Comparison of ENCODE assay signal across 11 mouse cellular contexts in the genomic region with DNA sequence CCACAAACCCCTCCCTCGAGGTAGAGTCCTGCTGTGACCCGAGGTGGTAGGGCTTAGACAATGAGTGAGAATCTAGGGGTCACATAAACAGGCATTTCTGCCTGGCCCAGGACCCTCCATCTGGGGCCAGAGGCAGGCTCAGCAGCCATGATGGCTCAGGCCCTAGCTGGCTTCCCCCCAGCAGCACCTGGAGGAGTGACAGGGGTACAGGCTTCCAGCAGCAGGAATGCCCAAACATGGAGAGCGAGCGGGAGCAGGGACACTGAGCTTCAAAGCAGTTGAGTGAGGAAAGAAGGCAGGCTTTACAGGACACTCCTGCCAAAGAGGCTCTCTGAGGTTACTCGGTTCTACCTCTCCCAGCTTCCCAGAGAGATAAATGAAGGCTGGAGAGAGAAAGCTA. TPM values are rescaled to one million over a fixed set of nuclear protein-coding genes. Genes with fewer than 3 reads are reported as not detected.
A peak's percentile ranks its signal among the peaks of the same experiment; 100 is the strongest.
DNase-seq lines count a peak whose midpoint lies in the region; ATAC-seq and TF ChIP-seq lines count a peak whose summit lies in the region.
"Had no signal": no experiment of that assay in that cellular context is flagged by ENCODE, and none has a peak within 500 bp of the region (broad histone marks: within the 10 kb centered on the region; RNA-seq: fewer than 3 reads in every experiment).

No protein-coding gene starts in this region.

- ATAC-seq in embryonic facial prominence, embryonic 12.5 days (ENCODE audit: insufficient number of reproducible peaks, insufficient read depth, low FRiP score, low TSS enrichment) = no peak
- no peak for ATAC-seq in heart, embryonic 13.5 days (ENCODE audit: extremely low read depth, insufficient number of reproducible peaks, low FRiP score, low TSS enrichment)
- no peak for ATAC-seq in monocyte, adult 5-6 weeks (replicated peaks; ENCODE audit: insufficient number of reproducible peaks, low FRiP score, low TSS enrichment, poor library complexity, severe bottlenecking)
- ATAC-seq: forebrain, embryonic 13.5 days; intestine, embryonic 16.5 days had no signal

- H3K4me3 ChIP-seq in embryonic facial prominence, embryonic 12.5 days = no peak overlapping the region
- no peak overlapping the region for H3K4me3 ChIP-seq in heart, embryonic 13.5 days
- H3K4me3 ChIP-seq in myocyte = peak overlapping the region; percentile 54
- H3K4me3 ChIP-seq: forebrain, embryonic 13.5 days; layer of hippocampus, adult 2 months had no signal

- no peak for TF ChIP-seq POLR2A in myocyte (IDR thresholded peaks at IDR 0.05; ENCODE audit: insufficient read length, low read depth)

- 46% methylated on average over 5 of the region's 5 CpGs for WGBS in embryonic facial prominence, embryonic 12.5 days
- WGBS in heart, embryonic 13.5 days = 22% methylated on average over 5 of the region's 5 CpGs

- peaks cover 15% of the 10 kb centered on the region for H3K4me1 ChIP-seq in embryonic facial prominence, embryonic 12.5 days
- H3K4me1 ChIP-seq in heart, embryonic 13.5 days = peaks cover 38% of the 10 kb centered on the region
- H3K4me1 ChIP-seq: forebrain, embryonic 13.5 days had no signal

- H3K4me2 ChIP-seq in embryonic facial prominence, embryonic 12.5 days (replicated peaks) = no peak overlapping the region
- H3K4me2 ChIP-seq in heart, embryonic 13.5 days = no peak overlapping the region
- H3K4me2 ChIP-seq in myocyte (ENCODE audit: low read depth) = peak overlapping the region; percentile 82
- H3K4me2 ChIP-seq: forebrain, embryonic 13.5 days had no signal

- peak overlapping the region; percentile 38; the same call in 1 of the 2 replicates for H3K27ac ChIP-seq in embryonic facial prominence, embryonic 12.5 days
- H3K27ac ChIP-seq in heart, embryonic 13.5 days (replicated peaks) = peak overlapping the region; percentile 86
- H3K27ac ChIP-seq: forebrain, embryonic 13.5 days; layer of hippocampus, adult 2 months had no signal

- H3K9ac ChIP-seq in embryonic facial prominence, embryonic 12.5 days = no peak overlapping the region
- H3K9ac ChIP-seq in heart, embryonic 13.5 days = peak overlapping the region; percentile 33
- H3K9ac ChIP-seq: forebrain, embryonic 13.5 days had no signal

- no peak overlapping the region for H3ac ChIP-seq in myocyte (ENCODE audit: control insufficient read depth, insufficient read length)

- peak; percentile 15 for DNase-seq in adrenal gland, adult 2 months
- DNase-seq in adrenal gland, postnatal 25 days = no peak
- DNase-seq in urinary bladder, postnatal 10 days (ENCODE audit: low spot score) = no peak
- DNase-seq in layer of hippocampus, postnatal 10 days (ENCODE audit: low spot score in 2 of 2) = no peak

- no peaks in the 10 kb centered on the region for H3K9me3 ChIP-seq in embryonic facial prominence, embryonic 12.5 days
- no peaks in the 10 kb centered on the region for H3K9me3 ChIP-seq in heart, embryonic 13.5 days
- H3K9me3 ChIP-seq: forebrain, embryonic 13.5 days had no signal

- H3K27me3 ChIP-seq in embryonic facial prominence, embryonic 12.5 days = no peaks in the 10 kb centered on the region
- H3K27me3 ChIP-seq in heart, embryonic 13.5 days (replicated peaks) = peaks cover 13% of the 10 kb centered on the region; the same call in 1 of the 2 replicates
- no peaks in the 10 kb centered on the region for H3K27me3 ChIP-seq in myocyte (ENCODE audit: control insufficient read depth, insufficient read depth, insufficient read length)
- H3K27me3 ChIP-seq: forebrain, embryonic 13.5 days had no signal

- peaks cover 8% of the 10 kb centered on the region for H3K79me2 ChIP-seq in myocyte (ENCODE audit: control insufficient read depth, insufficient read depth)

- peaks cover 38% of the 10 kb centered on the region for H3K36me3 ChIP-seq in embryonic facial prominence, embryonic 12.5 days
- H3K36me3 ChIP-seq in heart, embryonic 13.5 days = peaks cover 38% of the 10 kb centered on the region
- H3K36me3 ChIP-seq in myocyte (ENCODE audit: control insufficient read depth, insufficient read depth) = peaks cover 10% of the 10 kb centered on the region

TF ChIP-seq in myocyte, 11 proteins besides CTCF, POLR2A, EP300 and RAD21:
- TF ChIP-seq MAX (IDR thresholded peaks at IDR 0.05; ENCODE audit: low read depth) (no peak), REST (IDR thresholded peaks at IDR 0.05; ENCODE audit: insufficient read depth, insufficient read length) (no peak), MYOD1 (IDR thresholded peaks at IDR 0.05; ENCODE audit: control insufficient read depth in 1 of 3, insufficient read length in 2 of 3, low read depth in 2 of 3) (peak in 1 of 3 experiments; percentile 12)

RNA-seq across cellular contexts. Expression of gene Atp2a1, which starts 1.9 kb away (rescaled TPM):
- total RNA-seq in adrenal gland, adult 2 months (2021) = not detected
- not detected in 2 replicates for polyA plus RNA-seq in adrenal gland, adult 2 months (2012; rRNA removed)
- total RNA-seq in adrenal gland, postnatal 25 days (2021) = not detected in 2 replicates
- polyA plus RNA-seq in embryonic facial prominence, embryonic 12.5 days (2016; fragmentation: Nextera tagmentation; extraction: Ambion mirVana) = 22.3 and 26.8 TPM in 2 replicates
- polyA plus RNA-seq in heart, embryonic 13.5 days (2015; fragmentation: Nextera tagmentation; extraction: Ambion mirVana) = 1.3 and 2.2 TPM in 2 replicates
- 1,699 TPM for polyA plus RNA-seq in myocyte (2012; fragmentation: generic; extraction: Trizol)
- total RNA-seq in monocyte, adult 5-6 weeks (2017) = 0.10 to 0.58 TPM (median 0.32 TPM) in 3 replicates
- under 1 TPM; 0.09 to 0.58 TPM for total RNA-seq in layer of hippocampus, postnatal 10 days (2021)

RNA-seq across cellular contexts. Expression of gene Sh2b1, which starts 10.4 kb away (rescaled TPM):
- 10 to 100 TPM; 54.4 to 61.2 TPM for total RNA-seq in adrenal gland, adult 2 months (2021)
- 90.7 and 93.9 TPM in 2 replicates for polyA plus RNA-seq in adrenal gland, adult 2 months (2012; rRNA removed)
- total RNA-seq in adrenal gland, postnatal 25 days (2021) = 60.4 and 63.6 TPM in 2 replicates
- polyA plus RNA-seq in embryonic facial prominence, embryonic 12.5 days (2016; fragmentation: Nextera tagmentation; extraction: Ambion mirVana) = 60.2 and 62.6 TPM in 2 replicates
- polyA plus RNA-seq in heart, embryonic 13.5 days (2015; fragmentation: Nextera tagmentation; extraction: Ambion mirVana) = 40.7 and 41.2 TPM in 2 replicates
- polyA plus RNA-seq in myocyte (2012; fragmentation: generic; extraction: Trizol) = 58.8 TPM
- total RNA-seq in monocyte, adult 5-6 weeks (2017) = 9.4 to 32.9 TPM (median 15.4 TPM) in 3 replicates
- 10 to 100 TPM; 68.1 to 69.6 TPM for total RNA-seq in layer of hippocampus, postnatal 10 days (2021)

RNA-seq across cellular contexts. Expression of gene Tufm, which starts 22.3 kb away (rescaled TPM):
- total RNA-seq in adrenal gland, adult 2 months (2021) = 100 to 1,000 TPM; 217 to 239 TPM
- 236 and 278 TPM in 2 replicates for polyA plus RNA-seq in adrenal gland, adult 2 months (2012; rRNA removed)
- 180 and 191 TPM in 2 replicates for total RNA-seq in adrenal gland, postnatal 25 days (2021)
- 138 and 141 TPM in 2 replicates for polyA plus RNA-seq in embryonic facial prominence, embryonic 12.5 days (2016; fragmentation: Nextera tagmentation; extraction: Ambion mirVana)
- 160 and 181 TPM in 2 replicates for polyA plus RNA-seq in heart, embryonic 13.5 days (2015; fragmentation: Nextera tagmentation; extraction: Ambion mirVana)
- 167 TPM for polyA plus RNA-seq in myocyte (2012; fragmentation: generic; extraction: Trizol)
- total RNA-seq in monocyte, adult 5-6 weeks (2017) = 18.0 to 32.9 TPM (median 25.4 TPM) in 3 replicates
- total RNA-seq in layer of hippocampus, postnatal 10 days (2021) = 100 to 1,000 TPM in 1 of 2 experiments, 10 to 100 TPM in 1; 88.2 to 106 TPM

RNA-seq across cellular contexts. Expression of gene Rabep2, which starts 36.3 kb away (rescaled TPM):
- total RNA-seq in adrenal gland, adult 2 months (2021) = 10 to 100 TPM; 39.5 to 73.6 TPM
- 55.5 and 69.8 TPM in 2 replicates for polyA plus RNA-seq in adrenal gland, adult 2 months (2012; rRNA removed)
- 58.2 and 82.6 TPM in 2 replicates for total RNA-seq in adrenal gland, postnatal 25 days (2021)
- polyA plus RNA-seq in embryonic facial prominence, embryonic 12.5 days (2016; fragmentation: Nextera tagmentation; extraction: Ambion mirVana) = 35.3 and 36.7 TPM in 2 replicates
- polyA plus RNA-seq in heart, embryonic 13.5 days (2015; fragmentation: Nextera tagmentation; extraction: Ambion mirVana) = 19.1 and 19.4 TPM in 2 replicates
- 36.7 TPM for polyA plus RNA-seq in myocyte (2012; fragmentation: generic; extraction: Trizol)
- total RNA-seq in monocyte, adult 5-6 weeks (2017) = 37.8 to 61.5 TPM (median 58.5 TPM) in 3 replicates
- 10 to 100 TPM; 10.8 to 13.1 TPM for total RNA-seq in layer of hippocampus, postnatal 10 days (2021)

RNA-seq across cellular contexts. Expression of gene Atxn2l, which starts 38.4 kb away (rescaled TPM):
- total RNA-seq in adrenal gland, adult 2 months (2021) = 100 to 1,000 TPM in 1 of 2 experiments, 10 to 100 TPM in 1; 83.7 to 108 TPM
- 454 and 474 TPM in 2 replicates for polyA plus RNA-seq in adrenal gland, adult 2 months (2012; rRNA removed)
- 123 and 138 TPM in 2 replicates for total RNA-seq in adrenal gland, postnatal 25 days (2021)
- polyA plus RNA-seq in embryonic facial prominence, embryonic 12.5 days (2016; fragmentation: Nextera tagmentation; extraction: Ambion mirVana) = 62.9 and 64.0 TPM in 2 replicates
- polyA plus RNA-seq in heart, embryonic 13.5 days (2015; fragmentation: Nextera tagmentation; extraction: Ambion mirVana) = 32.8 and 36.1 TPM in 2 replicates
- 104 TPM for polyA plus RNA-seq in myocyte (2012; fragmentation: generic; extraction: Trizol)
- 23.4 to 73.3 TPM (median 30.7 TPM) in 3 replicates for total RNA-seq in monocyte, adult 5-6 weeks (2017)
- total RNA-seq in layer of hippocampus, postnatal 10 days (2021) = 100 to 1,000 TPM; 118 to 123 TPM
